Mouse (Mus musculus) erythroblast, embryonic 14.5 days (primary cell): ENCODE data around the gene Ppargc1a. TPM values are rescaled to one million over a fixed set of nuclear protein-coding genes. Genes with fewer than 3 reads are reported as not detected.

Experiments used
- H3K27me3 ChIP-seq: 2 replicates; pipeline ENCODE4 v1.6.1; 2012; ENCODE audit warnings: inconsistent platforms; ENCODE audit not compliant: control insufficient read depth
- H3K36me3 ChIP-seq: 2 replicates; pipeline ENCODE4 v1.6.1; 2012; ENCODE audit warnings: mild to moderate bottlenecking, inconsistent platforms; ENCODE audit not compliant: control insufficient read depth
- H3K4me1 ChIP-seq: 2 replicates; pipeline ENCODE4 v1.6.1; 2012; ENCODE audit warnings: inconsistent platforms; ENCODE audit not compliant: control insufficient read depth
- H3K4me3 ChIP-seq: replicated peaks from 2 replicates; pipeline ENCODE3; 2012; ENCODE audit warnings: moderate library complexity, mild to moderate bottlenecking, inconsistent platforms
- H3K9me3 ChIP-seq: 2 replicates; pipeline ENCODE4 v1.6.1; 2012; ENCODE audit warnings: low read length, inconsistent platforms, mixed read lengths; ENCODE audit not compliant: control insufficient read depth
- GATA1 ChIP-seq: IDR thresholded peaks from 2 replicates; pipeline ENCODE4 v1.6.1; 2012; ENCODE audit warnings: low read length, inconsistent platforms, mixed read lengths
- TAL1 ChIP-seq: IDR thresholded peaks from 3 replicates; pipeline ENCODE4 v1.6.1; 2012; ENCODE audit warnings: low read length, inconsistent platforms, mixed read lengths
- polyA plus RNA-seq: library from polyadenylated mRNA; stranded (reverse); fragments of >175 nt; gene quantifications from 2 replicates; pipeline ENCODE4 v1.2.3, GENCODE M21; 2012

The Ppargc1a gene
- polyA plus RNA-seq, 1 experiment: not detected

DNA sequence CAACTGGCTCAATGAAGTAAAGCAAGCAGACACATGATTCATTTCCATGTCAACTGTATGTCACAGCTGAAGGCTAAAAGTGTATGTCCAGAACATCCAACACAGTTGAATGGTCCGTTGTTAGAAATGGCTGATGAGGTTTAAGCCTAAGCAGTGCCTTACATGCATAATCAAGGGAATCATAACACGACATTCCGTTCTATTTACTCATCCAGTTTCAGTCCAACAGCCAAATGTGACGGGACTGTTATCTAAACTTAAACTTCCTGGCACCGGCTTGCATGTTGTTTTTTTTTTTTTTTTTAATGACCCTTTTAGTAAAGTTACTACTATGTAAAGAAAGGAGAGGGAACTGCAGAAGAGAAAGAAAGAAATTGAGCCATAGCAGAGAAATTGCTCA is 101.5 kb downstream of the Ppargc1a start:
- TF ChIP-seq TAL1: no peak
- TF ChIP-seq GATA1: no peak
- Histone ChIP-seq H3K27me3 (no peaks in the 10 kb centered on the region), H3K4me1 (no peaks in the 10 kb centered on the region), H3K9me3 (no peaks in the 10 kb centered on the region), H3K4me3 (no peak overlapping the region), H3K36me3 (no peaks in the 10 kb centered on the region; the same call in 1 of the 2 replicates)

- no peak overlapping the region for H3K4me3 ChIP-seq
- H3K36me3 ChIP-seq: no peaks in the 10 kb centered on the region
- H3K4me1 ChIP-seq: no peaks in the 10 kb centered on the region
- H3K27me3 ChIP-seq: no peaks in the 10 kb centered on the region
- no peak for TF ChIP-seq TAL1
- no peak for TF ChIP-seq GATA1
- H3K9me3 ChIP-seq: no peaks in the 10 kb centered on the region
Measured at GRCm38 (mm10) chr5:51452033-51452432, 115.5 kb downstream of the Ppargc1a start.

GRCm38 (mm10) chr5:51447631-51448030 is 119.9 kb downstream of the Ppargc1a start:
- Histone ChIP-seq H3K36me3 (no peaks in the 10 kb centered on the region), H3K9me3 (no peaks in the 10 kb centered on the region), H3K27me3 (no peaks in the 10 kb centered on the region), H3K4me1 (no peaks in the 10 kb centered on the region), H3K4me3 (no peak overlapping the region)
- no peak for TF ChIP-seq GATA1
- TF ChIP-seq TAL1: no peak

DNA sequence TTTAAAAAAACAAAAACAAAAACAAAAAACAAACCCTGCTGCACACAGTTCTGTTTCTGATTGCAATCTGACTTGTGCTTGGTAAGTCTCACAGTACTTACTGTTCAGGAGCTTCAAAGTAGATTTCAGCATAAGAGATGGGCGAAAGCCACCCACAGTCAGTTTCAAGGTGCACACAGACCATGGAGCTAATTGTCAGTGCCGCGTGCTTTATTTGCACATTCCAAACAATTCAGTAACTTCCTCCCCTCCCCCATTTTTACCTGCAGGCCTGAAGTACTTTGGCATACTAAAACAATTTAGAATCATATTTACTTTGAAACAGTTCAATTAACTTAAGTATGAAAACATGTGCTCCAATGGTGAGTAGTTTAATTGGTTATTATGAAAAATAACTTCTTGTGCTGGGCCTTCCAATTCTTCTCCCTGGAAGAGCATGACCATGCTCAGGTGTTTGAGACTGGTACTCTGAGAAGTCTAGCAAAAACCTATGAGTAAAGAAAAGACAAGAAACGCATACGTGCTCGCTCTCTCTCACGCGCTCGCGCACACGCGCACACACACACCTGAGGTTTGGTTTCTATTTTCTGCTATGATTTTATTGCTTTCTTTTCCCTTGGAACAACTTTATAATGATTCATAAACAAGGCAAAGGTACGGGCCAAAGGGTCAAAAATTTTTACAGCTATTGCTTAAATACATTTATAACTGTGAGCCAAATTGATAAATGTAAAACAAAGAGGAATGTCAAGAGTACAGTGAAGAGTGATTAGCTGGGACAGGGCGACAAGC is 121.0 kb downstream of the Ppargc1a start:
- H3K9me3 ChIP-seq: no peaks in the 10 kb centered on the region
- H3K27me3 ChIP-seq: no peaks in the 10 kb centered on the region
- H3K36me3 ChIP-seq: no peaks in the 10 kb centered on the region
- no peak overlapping the region for H3K4me3 ChIP-seq
- TF ChIP-seq TAL1: no peak
- TF ChIP-seq GATA1: no peak
- no peaks in the 10 kb centered on the region for H3K4me1 ChIP-seq

- Histone ChIP-seq H3K4me3 (no peak overlapping the region), H3K36me3 (no peaks in the 10 kb centered on the region), H3K9me3 (no peaks in the 10 kb centered on the region), H3K4me1 (no peaks in the 10 kb centered on the region), H3K27me3 (no peaks in the 10 kb centered on the region)
- TF ChIP-seq GATA1: no peak
- TF ChIP-seq TAL1: no peak
Measured at GRCm38 (mm10) chr5:51445726-51446125, 121.8 kb downstream of the Ppargc1a start.

GRCm38 (mm10) chr5:51439773-51440172 is 127.8 kb downstream of the Ppargc1a start:
- no peaks in the 10 kb centered on the region for H3K36me3 ChIP-seq
- no peak overlapping the region for H3K4me3 ChIP-seq
- no peaks in the 10 kb centered on the region; the same call in 1 of the 2 replicates for H3K9me3 ChIP-seq
- TF ChIP-seq TAL1 (no peak), GATA1 (no peak)
- H3K27me3 ChIP-seq: no peaks in the 10 kb centered on the region
- no peaks in the 10 kb centered on the region for H3K4me1 ChIP-seq

DNA sequence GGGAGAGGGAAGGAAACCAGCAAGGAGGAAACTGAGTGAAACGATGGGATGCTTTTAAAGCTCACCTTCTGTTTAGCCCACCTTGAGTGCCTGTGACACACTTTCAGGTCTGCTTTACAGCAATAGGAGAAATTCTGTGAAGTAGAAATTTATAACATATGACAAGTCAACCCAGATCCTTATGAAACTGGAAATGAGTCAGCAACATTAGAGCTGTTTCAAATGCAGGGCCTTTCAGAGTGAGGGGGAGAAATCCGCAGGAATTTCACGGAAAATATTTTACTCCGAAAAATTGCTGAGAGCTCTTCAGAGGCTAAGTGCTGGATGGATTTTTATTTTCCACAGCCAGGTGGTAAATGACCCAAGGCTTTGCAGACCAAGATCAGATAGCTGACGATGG is 133.6 kb downstream of the Ppargc1a start:
- no peaks in the 10 kb centered on the region for H3K36me3 ChIP-seq
- TF ChIP-seq TAL1 (no peak), GATA1 (no peak)
- no peaks in the 10 kb centered on the region for H3K9me3 ChIP-seq
- H3K4me3 ChIP-seq: no peak overlapping the region
- H3K4me1 ChIP-seq: no peaks in the 10 kb centered on the region
- no peaks in the 10 kb centered on the region for H3K27me3 ChIP-seq

- Histone ChIP-seq H3K36me3 (no peaks in the 10 kb centered on the region), H3K27me3 (no peaks in the 10 kb centered on the region), H3K9me3 (no peaks in the 10 kb centered on the region), H3K4me3 (no peak overlapping the region), H3K4me1 (no peaks in the 10 kb centered on the region)
- TF ChIP-seq TAL1 (no peak), GATA1 (no peak)
Measured at GRCm38 (mm10) chr5:51432532-51432931, 135.0 kb downstream of the Ppargc1a start.

DNA sequence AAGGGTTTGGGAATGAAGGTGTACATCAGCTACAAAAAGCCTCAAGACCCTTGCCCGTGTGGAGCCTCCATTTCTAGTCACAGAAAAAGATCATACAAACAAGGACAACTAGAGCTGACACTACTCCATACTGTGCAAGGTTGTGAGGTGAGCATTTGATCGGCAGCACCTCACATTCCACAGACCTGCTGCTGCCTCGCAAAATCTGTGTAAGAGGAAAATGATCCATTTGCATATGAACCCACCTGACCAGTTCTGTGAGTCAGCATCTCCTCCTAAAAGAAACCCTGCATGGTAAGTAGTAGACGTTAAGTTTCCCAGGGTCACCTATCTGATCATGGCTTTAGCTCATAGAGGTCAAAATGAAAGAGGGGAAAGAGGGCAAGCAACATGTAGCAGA is 135.5 kb downstream of the Ppargc1a start:
- no peaks in the 10 kb centered on the region for H3K9me3 ChIP-seq
- no peaks in the 10 kb centered on the region for H3K4me1 ChIP-seq
- no peaks in the 10 kb centered on the region for H3K27me3 ChIP-seq
- no peak for TF ChIP-seq TAL1
- TF ChIP-seq GATA1: no peak
- H3K4me3 ChIP-seq: no peak overlapping the region
- no peaks in the 10 kb centered on the region for H3K36me3 ChIP-seq
